Mouse (Mus musculus): Measurements from ENCODE around the gene Txlnb. TPM values are rescaled to one million over a fixed set of nuclear protein-coding genes. Genes with fewer than 3 reads are reported as not detected.

Gene Txlnb
- 5.9 TPM for polyA plus RNA-seq (2014; fragmentation: Illumina TruSeq; extraction: RNeasy Lipid Tissue Mini Kit (QIAGEN cat#74804); ENCODE audit: low read depth, low replicate concordance)

GRCm38 (mm10) chr10:17795767-17796631 is at the start of gene Txlnb:
Txlnb (plus strand) TSS chr10:17796226.

Other genes starting within 250 kb of the Txlnb start
- 150 TPM for gene Cited2, start 73.0 kb upstream of the Txlnb start, polyA plus RNA-seq (2014; fragmentation: Illumina TruSeq; extraction: RNeasy Lipid Tissue Mini Kit (QIAGEN cat#74804); ENCODE audit: low read depth, low replicate concordance)
- 108 TPM for gene Heca, start 151.8 kb downstream of the Txlnb start, polyA plus RNA-seq (2014; fragmentation: Illumina TruSeq; extraction: RNeasy Lipid Tissue Mini Kit (QIAGEN cat#74804); ENCODE audit: low read depth, low replicate concordance)
- 85.5 TPM for gene Abracl, start 227.1 kb downstream of the Txlnb start, polyA plus RNA-seq (2014; fragmentation: Illumina TruSeq; extraction: RNeasy Lipid Tissue Mini Kit (QIAGEN cat#74804); ENCODE audit: low read depth, low replicate concordance)